Mouse (Mus musculus) liver, adult 2 months (tissue): ENCODE measurements around the gene Dhx30.

ENCODE experiments used
- CTCF ChIP-seq: fragments of 200-500 bp; IDR thresholded peaks from 2 replicates; pipeline ENCODE4 v1.5.1; 2011; ENCODE audit warnings: low read depth, low read length, control low read depth
- POLR2A ChIP-seq: fragments of 200-500 bp; IDR thresholded peaks from 2 replicates; pipeline ENCODE4 v1.6.1; 2011; ENCODE audit warnings: low read length, control low read depth; ENCODE audit not compliant: insufficient read depth; ENCODE audit errors: extremely low read depth

DNA sequence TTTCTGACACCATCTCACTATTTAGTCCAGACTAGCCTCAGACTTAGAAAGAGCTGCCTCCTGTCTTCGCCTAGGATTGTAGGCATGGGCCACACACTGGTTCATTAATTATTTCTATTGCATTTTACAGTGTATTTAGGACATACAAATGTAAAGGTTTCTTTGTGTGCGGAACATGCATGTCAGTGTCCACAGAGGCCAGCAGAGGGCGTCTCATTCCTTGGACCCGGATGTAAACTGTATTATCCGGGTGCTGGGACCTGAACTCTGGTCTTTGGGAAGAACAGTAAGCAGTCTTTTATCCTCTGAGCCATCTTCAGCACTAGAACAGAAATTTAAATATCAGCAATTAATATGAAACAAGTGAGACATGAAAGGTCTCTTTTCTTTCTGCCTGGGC, 16.5 kb upstream of the Dhx30 start:
- peak; percentile 37; the same call in 1 of the 2 replicates for TF ChIP-seq CTCF
- TF ChIP-seq POLR2A, result no peak
